Mouse (Mus musculus): Measurements from ENCODE around the gene Pdss2. TPM values are rescaled to one million over a fixed set of nuclear protein-coding genes. Genes with fewer than 3 reads are reported as not detected.
A peak's percentile ranks its signal among the peaks of the same experiment; 100 is the strongest.

Gene Pdss2
- polyA plus RNA-seq, 1 experiment from 2014 or later, result 11.5 TPM

DNA sequence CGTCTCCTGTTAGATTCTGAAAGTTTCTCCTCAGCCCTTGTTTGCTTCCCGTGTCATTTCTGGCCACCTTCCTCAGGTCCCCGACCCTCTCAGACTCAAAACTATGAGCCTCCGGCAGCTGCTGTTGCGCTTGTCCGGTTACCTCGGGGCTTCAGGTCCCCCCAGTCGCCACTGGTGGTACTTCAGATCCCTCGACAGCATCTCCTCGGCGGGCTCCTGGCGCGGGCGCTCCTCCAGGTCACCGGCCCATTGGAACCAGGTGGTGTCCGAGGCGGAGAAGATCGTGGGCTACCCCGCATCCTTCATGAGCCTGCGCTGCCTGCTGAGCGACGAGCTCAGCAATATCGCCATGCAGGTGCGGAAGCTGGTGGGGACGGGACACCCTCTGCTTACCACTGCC is 373 bp downstream of the Pdss2 start:
- H3K4me1 ChIP-seq (ENCODE audit: insufficient read depth), result no peaks in the 10 kb centered on the region
- peak overlapping the region; percentile 90 for H3K4me3 ChIP-seq (ENCODE audit: low read depth, low read length)
- no peak for DNase-seq
- peak overlapping the region; percentile 89 for H3K9ac ChIP-seq
- no peaks in the 10 kb centered on the region for H3K27me3 ChIP-seq (ENCODE audit: insufficient read depth, low read length)
- H3K27ac ChIP-seq (ENCODE audit: low read depth), result peak overlapping the region; percentile 85
- peak; percentile 54 for ATAC-seq (ENCODE audit: insufficient read depth)
- no peaks in the 10 kb centered on the region for H3K36me3 ChIP-seq (ENCODE audit: insufficient read depth)
- WGBS, result under 1% methylated on average over 25 of the region's 25 CpGs
- no peaks in the 10 kb centered on the region for H3K9me3 ChIP-seq (ENCODE audit: low read depth, low read length)
- peak overlapping the region; percentile 78 for H3K4me2 ChIP-seq
- TF ChIP-seq CTCF (IDR thresholded peaks at IDR 0.05; ENCODE audit: low read depth), result no peak

DNA sequence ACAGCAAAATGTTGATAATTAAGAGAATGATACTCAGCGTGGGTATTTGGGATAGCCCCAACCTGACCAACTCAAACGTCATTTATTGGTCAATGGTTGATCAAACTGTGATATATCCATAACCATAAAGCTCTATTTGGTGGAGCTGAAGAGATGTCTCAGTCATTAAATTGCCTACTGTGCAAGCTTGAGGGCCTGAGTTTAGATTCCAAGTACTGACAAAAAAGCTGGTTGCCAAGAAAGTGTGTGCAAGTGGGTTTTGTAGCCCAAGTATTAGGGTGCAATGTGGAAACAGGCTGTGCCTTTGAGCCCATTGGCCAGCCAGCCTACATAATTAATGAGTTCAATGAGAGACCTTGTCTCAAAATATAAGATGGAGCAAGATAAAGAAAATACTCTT is 2.1 kb downstream of the Pdss2 start:
- H3K9ac ChIP-seq, result no peak overlapping the region
- H3K4me2 ChIP-seq, result no peak overlapping the region
- no peaks in the 10 kb centered on the region for H3K36me3 ChIP-seq (ENCODE audit: insufficient read depth)
- TF ChIP-seq CTCF (IDR thresholded peaks at IDR 0.05; ENCODE audit: low read depth), result no peak
- DNase-seq (no peak), ATAC-seq (ENCODE audit: insufficient read depth) (no peak)
- H3K27me3 ChIP-seq (ENCODE audit: insufficient read depth, low read length), result no peaks in the 10 kb centered on the region
- 84% methylated on average over 2 of the region's 2 CpGs for WGBS
- no peaks in the 10 kb centered on the region for H3K4me1 ChIP-seq (ENCODE audit: insufficient read depth)
- H3K4me3 ChIP-seq (ENCODE audit: low read depth, low read length), result no peak overlapping the region
- no peaks in the 10 kb centered on the region for H3K9me3 ChIP-seq (ENCODE audit: low read depth, low read length)
- H3K27ac ChIP-seq (ENCODE audit: low read depth), result no peak overlapping the region

DNA sequence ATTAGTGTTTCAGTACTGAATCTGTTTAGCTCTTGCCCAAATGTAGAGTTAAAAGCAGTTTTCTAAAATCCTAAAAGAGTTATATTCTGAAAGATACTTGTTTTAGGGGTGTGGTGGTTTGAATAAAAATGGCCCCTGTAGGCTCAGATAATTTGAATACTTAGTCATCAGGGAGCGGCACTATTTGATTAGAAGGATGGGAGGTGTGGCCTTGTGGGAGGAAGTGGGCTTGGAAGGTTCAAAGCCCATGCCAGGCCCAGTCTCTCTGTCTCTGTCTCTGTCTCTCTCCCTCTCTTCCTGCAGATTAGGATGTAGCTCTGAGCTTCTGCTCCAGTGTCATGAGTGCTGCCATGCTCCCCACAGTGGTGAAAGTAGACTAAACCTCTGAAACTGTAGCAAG is 5.1 kb downstream of the Pdss2 start:
- H3K27ac ChIP-seq (ENCODE audit: low read depth), result no peak overlapping the region
- ATAC-seq (ENCODE audit: insufficient read depth) (no peak), DNase-seq (no peak)
- no peaks in the 10 kb centered on the region for H3K27me3 ChIP-seq (ENCODE audit: insufficient read depth, low read length)
- no peaks in the 10 kb centered on the region for H3K9me3 ChIP-seq (ENCODE audit: low read depth, low read length)
- no peak overlapping the region for H3K9ac ChIP-seq
- H3K4me1 ChIP-seq (ENCODE audit: insufficient read depth), result no peaks in the 10 kb centered on the region
- 89% methylated on average over 1 of the region's 1 CpGs for WGBS
- no peak overlapping the region for H3K4me3 ChIP-seq (ENCODE audit: low read depth, low read length)
- TF ChIP-seq CTCF (IDR thresholded peaks at IDR 0.05; ENCODE audit: low read depth), result no peak
- H3K36me3 ChIP-seq (ENCODE audit: insufficient read depth), result no peaks in the 10 kb centered on the region
- no peak overlapping the region for H3K4me2 ChIP-seq

DNA sequence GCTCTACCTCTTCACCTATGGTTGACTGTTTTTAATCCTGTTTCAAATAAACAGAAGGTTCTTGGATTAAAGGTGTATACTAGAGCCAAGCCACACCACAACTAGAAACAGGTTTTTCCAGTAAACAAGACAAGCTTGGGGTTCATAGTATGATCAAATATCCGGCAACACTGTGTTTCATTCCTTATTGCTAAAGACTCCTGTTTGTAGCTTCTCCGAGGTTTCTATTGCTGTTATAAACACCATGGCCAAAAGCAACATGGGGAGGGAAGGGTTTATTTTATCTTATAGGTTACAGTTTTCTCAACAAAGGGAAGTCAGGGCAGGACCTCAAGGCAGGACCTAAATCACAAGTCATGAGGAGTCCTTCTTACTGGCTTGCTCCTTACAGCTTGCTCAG is 8.0 kb downstream of the Pdss2 start:
- H3K27ac ChIP-seq (ENCODE audit: low read depth), result no peak overlapping the region
- WGBS, result 84% methylated on average over 2 of the region's 2 CpGs
- no peak overlapping the region for H3K9ac ChIP-seq
- no peak overlapping the region for H3K4me2 ChIP-seq
- ATAC-seq (ENCODE audit: insufficient read depth) (no peak), DNase-seq (no peak)
- H3K27me3 ChIP-seq (ENCODE audit: insufficient read depth, low read length), result no peaks in the 10 kb centered on the region
- H3K4me3 ChIP-seq (ENCODE audit: low read depth, low read length), result no peak overlapping the region
- no peak for TF ChIP-seq CTCF (IDR thresholded peaks at IDR 0.05; ENCODE audit: low read depth)
- H3K9me3 ChIP-seq (ENCODE audit: low read depth, low read length), result no peaks in the 10 kb centered on the region
- H3K36me3 ChIP-seq (ENCODE audit: insufficient read depth), result no peaks in the 10 kb centered on the region
- no peaks in the 10 kb centered on the region for H3K4me1 ChIP-seq (ENCODE audit: insufficient read depth)

DNA sequence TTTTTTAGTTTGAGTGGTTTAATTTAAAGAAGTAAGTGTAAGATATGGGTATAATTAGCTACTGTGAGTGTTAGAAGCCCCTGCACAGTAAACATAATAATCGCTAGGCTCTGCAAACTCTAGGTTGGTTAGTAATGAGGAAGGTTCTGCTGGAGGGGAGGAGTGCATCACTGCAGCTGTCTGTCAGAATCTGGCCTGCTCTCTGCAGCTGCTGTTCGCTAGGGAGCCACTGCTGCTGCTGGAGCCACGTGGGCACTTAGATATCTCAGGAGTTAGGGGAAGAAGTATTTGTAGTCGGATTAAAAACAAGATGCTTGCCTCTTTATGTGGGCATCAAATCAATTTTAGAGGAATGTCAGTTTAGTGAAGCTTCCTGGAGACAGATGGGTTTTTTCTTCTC is 13.2 kb downstream of the Pdss2 start:
- no peak for ATAC-seq (ENCODE audit: insufficient read depth)
- Histone ChIP-seq H3K27ac (ENCODE audit: low read depth) (no peak overlapping the region), H3K36me3 (ENCODE audit: insufficient read depth) (no peaks in the 10 kb centered on the region), H3K4me1 (ENCODE audit: insufficient read depth) (no peaks in the 10 kb centered on the region), H3K4me3 (ENCODE audit: low read depth, low read length) (no peak overlapping the region), H3K9ac (no peak overlapping the region), H3K27me3 (ENCODE audit: insufficient read depth, low read length) (no peaks in the 10 kb centered on the region), H3K4me2 (no peak overlapping the region), H3K9me3 (ENCODE audit: low read depth, low read length) (no peaks in the 10 kb centered on the region)
- no peak for DNase-seq
- no peak for TF ChIP-seq CTCF (IDR thresholded peaks at IDR 0.05; ENCODE audit: low read depth)
- WGBS, result 57% methylated on average over 4 of the region's 4 CpGs

DNA sequence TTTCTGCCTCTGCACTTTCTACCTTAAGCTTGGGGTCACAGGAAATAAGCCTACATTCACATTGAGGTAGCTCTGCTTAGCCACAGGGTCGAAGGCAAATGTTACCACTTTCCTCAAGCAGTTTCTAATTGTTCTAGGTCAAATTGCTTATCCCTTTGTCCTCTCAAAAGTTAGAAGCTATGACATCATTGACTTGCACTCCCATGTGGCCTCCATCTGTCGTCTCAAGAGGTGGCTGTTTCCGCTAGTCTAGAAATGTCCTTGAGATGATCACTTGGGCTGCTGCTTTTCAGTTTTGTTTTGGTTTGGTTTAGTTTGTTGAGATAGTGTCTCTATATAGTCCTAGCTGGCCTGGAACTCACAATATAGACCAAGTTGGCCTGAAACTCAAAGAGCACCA is 13.7 kb downstream of the Pdss2 start:
- Histone ChIP-seq H3K4me3 (ENCODE audit: low read depth, low read length) (no peak overlapping the region), H3K27ac (ENCODE audit: low read depth) (no peak overlapping the region), H3K4me1 (ENCODE audit: insufficient read depth) (no peaks in the 10 kb centered on the region), H3K9me3 (ENCODE audit: low read depth, low read length) (no peaks in the 10 kb centered on the region), H3K27me3 (ENCODE audit: insufficient read depth, low read length) (no peaks in the 10 kb centered on the region), H3K36me3 (ENCODE audit: insufficient read depth) (no peaks in the 10 kb centered on the region), H3K4me2 (no peak overlapping the region), H3K9ac (no peak overlapping the region)
- WGBS, result 71% methylated on average over 3 of the region's 3 CpGs
- ATAC-seq (ENCODE audit: insufficient read depth) (no peak), DNase-seq (no peak)
- no peak for TF ChIP-seq CTCF (IDR thresholded peaks at IDR 0.05; ENCODE audit: low read depth)

DNA sequence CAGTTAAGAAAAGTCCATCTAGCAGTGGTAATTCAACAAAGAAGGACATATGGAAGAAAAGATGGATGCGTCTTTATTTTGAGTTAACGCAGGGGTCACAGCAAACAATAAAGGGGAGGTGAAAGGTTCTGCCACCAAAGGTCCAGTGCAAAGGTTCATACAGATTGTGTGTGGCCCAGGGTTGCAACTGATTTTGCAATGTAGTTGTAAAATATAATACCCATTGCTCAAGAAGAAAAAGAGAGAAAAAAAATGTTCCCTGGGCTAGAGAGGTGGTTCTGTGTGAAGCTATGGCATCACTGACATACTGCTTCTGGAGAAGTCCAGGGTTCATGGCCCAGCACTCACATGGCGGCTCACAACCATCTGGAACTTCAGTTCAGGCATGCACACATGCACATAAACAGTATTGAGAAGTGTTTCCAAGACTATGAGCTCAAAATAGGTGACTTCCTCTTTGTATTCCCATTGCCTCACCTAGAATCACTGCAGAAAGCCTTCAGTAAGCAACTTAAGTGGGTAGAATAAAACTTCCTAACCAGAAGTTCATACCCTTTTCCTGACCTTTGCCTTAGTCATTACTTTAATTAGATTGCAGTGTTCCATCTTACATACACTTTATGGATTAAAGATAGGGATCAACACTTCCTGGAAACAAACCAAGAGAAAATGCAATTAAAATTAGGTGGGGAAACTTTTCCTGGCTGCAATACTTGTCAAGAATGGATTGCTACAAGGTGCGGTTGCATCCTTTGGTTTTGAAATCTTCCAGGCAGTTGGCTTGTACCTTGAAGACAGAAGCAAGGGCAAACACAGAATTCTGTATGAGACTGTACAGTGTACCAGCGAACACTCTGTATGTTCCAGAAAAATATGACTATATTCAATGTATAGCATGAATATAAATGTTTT is 14.7 kb downstream of the Pdss2 start:
- ATAC-seq (ENCODE audit: insufficient read depth) (no peak), DNase-seq (no peak)
- Histone ChIP-seq H3K9ac (no peak overlapping the region), H3K4me2 (no peak overlapping the region), H3K27me3 (ENCODE audit: insufficient read depth, low read length) (no peaks in the 10 kb centered on the region), H3K27ac (ENCODE audit: low read depth) (no peak overlapping the region), H3K4me1 (ENCODE audit: insufficient read depth) (no peaks in the 10 kb centered on the region), H3K4me3 (ENCODE audit: low read depth, low read length) (no peak overlapping the region), H3K36me3 (ENCODE audit: insufficient read depth) (no peaks in the 10 kb centered on the region), H3K9me3 (ENCODE audit: low read depth, low read length) (no peaks in the 10 kb centered on the region)
- WGBS, result 91% methylated on average over 5 of the region's 5 CpGs
- TF ChIP-seq CTCF (IDR thresholded peaks at IDR 0.05; ENCODE audit: low read depth), result no peak

Measured in lung, embryonic 14.5 days (tissue).